Mouse (Mus musculus): ENCODE results near the gene Hnrnpdl.

GRCm38 (mm10) chr5:100069526-100069925 is 30.1 kb upstream of the Hnrnpdl start:
- TF ChIP-seq POLR2A (IDR thresholded peaks at IDR 0.05; ENCODE audit: insufficient read depth, low read depth, low read length) (no peak), CTCF (IDR thresholded peaks at IDR 0.05) (no peak), EP300 (IDR thresholded peaks at IDR 0.05; ENCODE audit: insufficient read depth, low read depth, low read length) (no peak)

All from heart, adult 2 months (tissue).